Mouse (Mus musculus): Measurements from ENCODE around the gene Nin.

Gene Nin

DNA sequence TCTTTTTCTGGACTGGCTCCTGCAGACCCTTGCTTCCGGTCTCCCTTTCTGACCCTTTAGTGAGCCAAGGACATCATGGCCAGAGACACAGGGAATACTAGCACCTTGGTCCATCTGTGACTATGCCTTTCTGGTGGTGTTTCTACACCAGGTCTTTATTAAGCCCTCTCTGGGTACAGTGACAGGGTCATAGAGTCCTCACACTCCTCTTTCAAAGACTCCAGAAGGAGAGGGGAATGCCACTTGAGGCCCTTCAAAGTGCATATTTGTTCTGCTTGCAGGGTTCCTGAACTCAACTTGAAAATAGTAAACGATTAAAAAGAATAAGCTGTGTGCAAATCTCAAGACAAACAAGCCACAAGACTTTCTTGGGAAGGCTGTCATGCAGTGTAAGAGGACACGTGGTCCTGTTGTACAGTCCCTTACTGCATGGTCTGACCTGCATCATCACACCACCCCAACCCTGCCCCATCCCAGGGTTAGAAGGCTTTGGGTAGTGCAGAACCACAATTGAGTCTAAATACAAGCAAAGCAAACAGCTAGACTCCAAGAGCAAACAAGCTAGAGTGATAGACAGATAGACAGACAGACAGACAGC is 30.5 kb downstream of the Nin start:
- DNase-seq (ENCODE audit: low spot score), result no peak

DNA sequence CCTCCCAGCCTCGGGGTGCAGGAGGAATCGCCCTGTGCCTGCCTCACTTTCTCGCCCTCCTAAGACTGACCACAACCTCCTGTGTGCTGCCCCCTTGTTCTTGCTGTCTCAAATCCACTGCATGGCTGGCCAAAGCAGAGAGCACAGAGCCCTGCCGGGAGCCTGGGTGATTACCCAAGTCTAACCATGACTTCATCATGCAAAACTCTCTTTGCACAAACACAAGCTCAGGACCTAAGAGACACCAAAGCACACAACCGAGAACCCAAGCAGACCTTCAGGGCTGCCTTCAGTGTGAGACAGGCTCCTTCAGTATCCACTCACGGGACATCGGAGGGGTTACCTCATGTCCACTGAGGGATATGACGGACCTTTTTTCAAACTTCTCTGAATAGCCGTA is 31.0 kb downstream of the Nin start:
- DNase-seq (ENCODE audit: low spot score), result no peak

DNA sequence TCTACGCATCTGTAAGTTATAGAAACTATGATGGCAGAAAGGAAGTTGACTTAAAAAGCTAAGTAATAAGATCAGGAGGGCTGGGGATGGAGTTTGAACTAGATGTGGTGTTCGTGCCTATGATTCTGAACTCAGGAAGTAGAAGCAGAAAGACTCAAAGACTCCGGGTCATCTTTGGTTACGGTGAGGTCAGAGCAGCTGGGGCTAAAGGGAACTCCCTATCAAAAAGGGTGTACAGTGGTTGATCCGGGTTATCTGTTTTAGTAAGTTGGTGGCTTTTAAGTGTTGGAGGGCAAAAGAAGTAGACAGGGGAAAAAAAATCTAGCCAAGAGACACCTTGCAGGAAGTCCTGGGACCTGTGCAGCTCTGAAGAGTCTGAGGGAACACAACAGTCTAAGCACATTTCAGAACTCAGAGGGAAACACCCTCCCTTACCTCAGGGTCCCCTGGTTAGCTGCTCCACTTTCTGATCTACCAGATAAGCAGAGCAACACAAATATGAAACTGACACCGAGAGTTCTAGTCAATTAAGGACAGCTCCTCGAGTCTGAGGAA is 35.0 kb downstream of the Nin start:
- DNase-seq (ENCODE audit: low spot score), result no peak

DNA sequence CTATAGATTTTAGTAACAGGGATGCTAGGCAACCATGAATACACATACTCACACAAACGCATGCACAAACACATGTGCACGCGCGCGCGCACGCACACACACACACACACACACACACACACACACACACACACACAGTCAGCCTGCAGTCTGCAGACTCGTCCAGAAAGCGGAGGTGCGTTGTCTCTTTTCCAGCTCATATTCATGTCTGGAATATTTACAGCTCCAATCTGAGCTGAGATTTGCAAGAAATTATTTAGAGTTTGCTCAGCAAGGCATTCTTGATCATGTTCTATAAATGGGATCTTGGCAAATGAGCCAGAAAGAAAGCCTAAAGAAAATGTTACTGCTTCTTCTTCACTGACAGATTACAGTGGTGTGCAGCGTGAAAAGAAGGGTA is 37.0 kb downstream of the Nin start:
- DNase-seq (ENCODE audit: low spot score), result no peak

DNA sequence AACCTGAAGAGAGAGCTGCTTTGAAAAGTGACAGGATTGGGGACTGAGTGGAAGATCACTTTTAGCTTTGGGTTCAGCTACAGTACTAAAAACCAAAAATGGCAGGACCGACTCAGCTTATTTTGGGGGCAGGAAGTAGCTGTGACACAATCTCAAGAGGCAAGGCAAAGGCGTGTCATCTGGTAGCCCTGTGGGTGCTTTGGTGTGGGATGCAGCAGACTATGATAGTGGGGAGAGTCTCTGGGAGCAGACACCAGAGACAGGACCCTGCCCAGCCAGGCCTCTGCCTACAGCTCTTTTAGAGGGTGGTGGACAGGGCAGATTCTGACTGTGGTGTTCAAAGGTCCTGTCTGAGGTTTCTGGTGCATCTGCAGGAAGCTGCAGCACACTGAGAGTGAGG is 38.5 kb downstream of the Nin start:
- DNase-seq (ENCODE audit: low spot score), result no peak

DNA sequence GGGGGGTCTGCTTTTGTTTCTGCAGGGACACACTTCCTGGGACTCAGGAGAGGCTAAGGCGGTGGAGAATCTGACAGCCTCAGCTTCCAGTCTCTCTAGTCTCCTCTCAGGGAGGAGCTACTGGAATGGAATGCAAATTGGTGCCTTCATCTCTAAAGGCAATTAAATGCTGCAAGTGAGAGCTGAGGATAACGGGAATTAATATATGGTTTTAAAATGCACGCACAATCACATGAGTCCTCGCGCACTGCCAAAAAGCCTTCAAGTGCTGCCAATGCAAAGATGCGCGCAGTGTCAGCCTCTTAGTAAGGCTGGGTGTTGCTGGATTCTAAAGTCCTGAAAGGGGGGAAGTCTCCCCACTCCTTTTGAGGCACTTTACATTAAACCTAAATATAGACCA is 42.6 kb downstream of the Nin start:
- no peak for DNase-seq (ENCODE audit: low spot score)

DNA sequence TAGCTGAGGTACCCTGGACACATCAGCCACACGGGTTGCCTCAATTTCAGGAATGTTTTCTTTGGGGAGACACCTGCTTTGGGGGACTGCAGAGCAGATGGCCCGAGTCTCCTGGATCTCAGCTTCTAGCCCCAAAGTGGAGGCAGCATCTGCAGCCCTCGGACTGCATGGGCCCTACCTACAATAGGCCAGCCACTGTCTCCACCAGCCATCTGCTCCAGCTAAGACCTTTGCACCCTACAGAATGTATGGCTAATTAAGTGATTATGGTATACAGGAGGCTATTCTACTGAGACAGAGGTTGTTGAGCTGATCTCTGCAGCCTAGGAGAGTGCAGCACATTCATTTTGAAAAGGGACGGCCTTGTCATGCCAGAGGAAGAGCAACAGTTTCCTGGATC is 43.2 kb downstream of the Nin start:
- DNase-seq (ENCODE audit: low spot score), result no peak

DNA sequence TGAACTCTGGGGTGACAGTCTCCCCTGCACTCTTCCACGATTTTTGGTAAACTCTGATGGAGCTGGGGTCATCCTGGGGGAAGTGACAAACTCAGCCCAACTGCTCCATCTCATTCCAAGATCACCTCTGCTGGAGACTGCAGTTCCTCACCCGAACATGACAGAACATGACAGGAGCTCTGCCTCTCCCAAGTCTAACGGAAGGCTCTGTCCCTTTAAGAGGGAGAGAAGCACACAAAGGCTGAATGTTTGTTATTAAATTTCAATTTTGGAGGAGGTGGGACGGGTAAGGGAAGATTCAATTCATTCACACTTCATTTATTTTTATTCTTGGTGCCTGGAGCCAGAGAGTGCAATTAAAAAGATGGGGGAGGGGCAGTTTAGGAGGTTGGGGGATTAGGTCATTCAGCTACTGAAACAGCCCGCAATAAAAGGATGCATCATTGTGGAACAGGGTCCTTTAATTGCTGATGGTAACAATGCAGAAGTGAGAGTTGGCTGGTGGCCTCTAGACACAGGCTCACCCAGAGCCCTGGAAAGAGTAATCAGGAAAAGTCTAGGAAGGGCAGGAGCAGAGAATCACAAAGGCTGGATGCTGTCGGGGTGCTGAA is 44.8 kb downstream of the Nin start:
- DNase-seq (ENCODE audit: low spot score), result no peak

DNA sequence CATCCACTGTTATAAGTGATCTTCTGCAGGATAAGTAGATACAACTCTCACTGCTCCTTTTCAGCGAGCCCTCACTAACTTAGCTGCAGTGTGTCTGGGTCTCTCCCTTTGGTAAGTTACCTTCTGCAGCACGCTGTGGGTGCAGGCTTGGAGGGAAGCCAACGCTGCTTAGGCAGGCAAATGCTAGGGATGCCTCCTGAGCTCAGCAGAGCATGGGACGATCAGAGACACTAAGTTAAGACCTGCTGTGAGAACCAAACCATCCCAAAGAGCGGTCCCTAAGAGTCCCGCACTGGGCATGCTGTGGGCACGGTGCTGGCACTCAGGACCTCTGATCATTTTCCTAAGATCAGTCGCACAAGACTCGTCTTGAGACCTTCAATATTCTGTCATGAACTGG is 45.7 kb downstream of the Nin start:
- DNase-seq (ENCODE audit: low spot score), result no peak

DNA sequence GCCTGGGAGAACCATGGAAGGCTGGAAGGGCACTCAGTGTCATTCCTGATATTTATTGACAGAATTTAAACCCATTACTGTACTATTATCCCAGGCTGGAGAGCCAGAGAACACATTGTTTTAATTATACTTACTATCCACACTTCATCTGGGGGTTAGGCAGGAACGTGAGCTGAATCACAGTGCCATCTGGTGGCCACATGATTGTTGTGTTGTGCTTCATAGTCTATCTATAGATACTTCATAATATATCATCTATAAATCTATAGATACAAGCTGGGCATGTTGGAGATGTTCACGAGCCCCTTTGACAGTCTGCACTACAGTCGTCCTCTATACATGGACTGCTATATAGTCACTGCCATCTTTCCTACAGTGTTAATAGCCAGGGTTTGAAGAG is 51.4 kb downstream of the Nin start:
- DNase-seq (ENCODE audit: low spot score), result no peak

DNA sequence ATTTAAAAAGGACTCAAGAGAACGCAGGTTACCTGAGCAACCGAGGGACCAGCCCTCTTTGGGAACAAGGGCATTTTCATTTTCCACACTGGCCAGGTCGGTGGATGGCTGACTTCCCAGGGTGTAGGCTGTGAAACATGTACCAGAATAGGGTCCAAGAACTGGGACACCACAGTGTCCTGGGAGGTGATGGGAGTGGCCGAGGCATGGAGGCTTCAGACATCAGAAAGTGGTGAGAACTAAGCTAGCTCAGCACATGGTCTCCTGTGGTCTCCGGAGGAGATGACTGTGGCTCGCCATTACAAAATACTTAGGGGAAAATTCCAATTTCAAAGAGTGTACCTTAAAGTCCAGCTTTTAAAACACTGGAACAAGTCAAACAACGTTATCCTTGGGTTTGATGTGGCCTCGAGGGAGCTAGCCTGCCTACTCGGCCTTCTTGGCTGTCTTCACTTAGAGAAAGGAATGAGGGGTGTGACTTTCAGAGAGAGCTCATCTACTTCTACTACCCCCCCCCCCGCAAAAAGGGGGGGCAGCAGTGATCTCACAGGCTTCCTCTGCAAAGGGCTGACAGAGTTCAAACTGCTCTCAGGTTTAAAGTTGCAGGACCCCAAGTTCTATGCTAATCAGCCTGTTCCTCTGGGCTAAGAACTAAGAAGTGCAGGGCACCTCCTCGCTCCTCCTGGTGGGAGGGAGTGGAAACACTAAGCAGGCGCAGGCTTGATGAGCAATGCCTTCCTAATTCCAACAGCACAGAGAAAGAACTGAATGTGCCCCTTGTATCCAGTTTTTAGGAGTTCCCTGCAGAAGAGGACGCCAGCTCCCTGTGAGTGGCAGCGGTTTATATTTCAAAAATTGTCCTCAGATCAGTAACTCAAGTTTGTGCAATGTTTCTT is 54.3 kb downstream of the Nin start:
- no peak for DNase-seq (ENCODE audit: low spot score)

DNA sequence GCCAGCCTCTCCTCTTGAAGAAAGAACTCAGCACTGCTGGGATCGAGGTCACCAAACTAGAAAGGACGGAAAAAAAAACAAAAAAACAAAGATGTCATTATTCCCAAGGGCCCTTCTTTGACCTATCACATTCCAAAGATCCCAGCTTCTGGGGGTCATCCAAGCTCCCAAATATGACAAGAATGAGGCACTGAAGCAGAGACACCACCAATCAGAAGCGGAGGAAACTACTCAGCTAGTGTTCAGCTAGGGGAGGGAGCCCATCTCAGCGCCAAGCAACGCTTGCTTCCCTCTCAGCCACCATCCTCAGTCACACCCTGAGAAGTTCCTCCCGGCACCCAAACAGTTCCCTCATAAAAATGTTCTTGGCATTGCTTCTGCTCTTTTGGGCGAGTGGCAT is 62.8 kb downstream of the Nin start:
- no peak for DNase-seq (ENCODE audit: low spot score)

DNA sequence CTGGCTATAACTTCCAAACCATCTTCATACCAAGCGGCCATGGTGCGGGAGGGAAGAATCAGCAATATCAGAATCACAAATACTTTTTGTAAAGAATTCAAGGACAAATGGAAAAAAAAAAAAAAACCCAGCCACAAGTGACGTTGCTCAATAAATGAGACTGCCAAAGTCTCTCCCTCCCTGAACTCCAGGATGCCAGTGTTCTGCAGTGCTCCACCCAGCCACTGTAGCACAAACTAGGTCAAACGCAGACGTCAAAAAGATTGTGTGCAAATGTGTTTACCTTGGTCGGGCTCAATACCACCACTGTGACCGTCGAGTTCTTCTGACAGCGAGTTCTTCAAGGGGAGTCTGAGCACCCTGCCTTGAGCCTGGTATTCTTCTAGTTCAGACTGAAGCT is 64.8 kb downstream of the Nin start:
- no peak for DNase-seq (ENCODE audit: low spot score)

DNA sequence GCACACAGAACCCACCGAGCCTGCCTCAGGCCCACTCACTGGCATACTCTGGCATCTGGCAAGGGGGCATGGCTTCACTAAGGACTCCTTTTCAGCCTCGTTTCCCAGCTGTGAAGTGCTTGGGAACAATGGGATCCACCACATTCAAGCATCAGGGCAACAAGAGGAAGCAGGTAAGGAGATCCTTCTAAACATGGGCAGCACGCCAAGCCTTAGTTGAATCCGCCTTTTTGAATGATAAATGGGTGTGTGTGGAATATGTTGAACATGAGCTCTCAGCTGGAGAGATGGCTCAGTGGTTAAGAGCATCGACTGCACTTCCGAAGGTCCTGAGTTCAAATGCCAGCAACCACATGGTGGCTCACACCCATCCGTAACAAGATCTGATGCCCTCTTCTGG is 66.2 kb downstream of the Nin start:
- DNase-seq (ENCODE audit: low spot score), result no peak

DNA sequence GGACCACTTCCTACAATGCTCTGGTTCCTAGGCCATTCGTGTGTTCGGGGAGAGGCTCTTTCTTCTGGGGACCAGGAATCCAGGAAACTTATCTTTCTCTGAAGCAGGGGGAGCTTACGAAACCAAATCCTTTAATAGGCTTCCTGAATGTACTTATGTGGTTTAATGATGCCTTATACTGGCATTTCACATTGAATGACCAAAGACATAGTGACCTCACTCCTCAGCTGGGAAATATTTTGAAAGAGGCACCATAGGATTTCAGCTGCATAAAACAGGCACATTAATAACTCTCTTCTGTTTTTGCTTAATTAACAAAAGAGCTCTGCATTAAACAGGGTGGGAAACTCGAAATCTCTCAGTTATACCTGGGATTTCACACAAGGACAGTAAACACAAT is 69.2 kb downstream of the Nin start:
- DNase-seq (ENCODE audit: low spot score), result no peak

DNA sequence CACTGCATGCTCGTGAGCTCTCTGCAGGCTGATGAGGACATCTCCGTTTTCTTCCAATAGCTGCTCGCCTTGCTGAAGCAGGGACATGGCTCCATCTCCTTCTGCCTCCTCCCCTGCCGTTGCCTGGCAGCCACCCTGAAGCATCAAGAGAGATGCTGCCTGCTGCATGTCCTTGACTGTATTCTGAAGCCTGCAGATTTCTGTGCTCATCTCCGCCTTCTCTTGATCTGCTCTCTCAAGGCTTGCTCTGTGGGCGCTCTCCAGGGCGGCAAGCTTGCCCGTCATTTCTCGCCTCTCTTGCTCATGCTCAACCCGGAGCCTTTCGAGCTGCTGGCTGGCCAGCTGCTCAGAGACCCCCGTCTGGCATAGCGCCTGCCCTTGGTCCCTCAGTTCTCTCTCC is 70.1 kb downstream of the Nin start:
- no peak for DNase-seq (ENCODE audit: low spot score)

DNA sequence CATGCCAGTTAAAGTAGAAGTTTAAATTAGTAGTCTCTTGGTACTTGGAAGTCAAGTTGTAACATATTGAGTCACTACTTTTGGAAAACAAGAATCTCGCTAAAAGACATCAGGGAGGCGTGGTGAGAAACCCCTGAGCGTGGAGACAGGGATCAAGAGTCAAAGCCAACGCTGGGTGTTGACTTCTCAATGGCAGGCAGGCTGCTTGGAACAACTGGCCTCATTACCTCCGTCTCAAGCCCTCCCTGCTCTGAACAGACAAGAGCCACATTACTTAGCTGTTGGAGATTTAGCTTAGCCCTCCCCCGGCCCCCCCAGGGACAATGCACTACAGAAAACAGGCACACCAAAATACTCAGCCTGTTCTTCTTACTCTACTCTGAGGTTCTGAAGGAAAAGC is 72.5 kb downstream of the Nin start:
- DNase-seq (ENCODE audit: low spot score), result no peak

DNA sequence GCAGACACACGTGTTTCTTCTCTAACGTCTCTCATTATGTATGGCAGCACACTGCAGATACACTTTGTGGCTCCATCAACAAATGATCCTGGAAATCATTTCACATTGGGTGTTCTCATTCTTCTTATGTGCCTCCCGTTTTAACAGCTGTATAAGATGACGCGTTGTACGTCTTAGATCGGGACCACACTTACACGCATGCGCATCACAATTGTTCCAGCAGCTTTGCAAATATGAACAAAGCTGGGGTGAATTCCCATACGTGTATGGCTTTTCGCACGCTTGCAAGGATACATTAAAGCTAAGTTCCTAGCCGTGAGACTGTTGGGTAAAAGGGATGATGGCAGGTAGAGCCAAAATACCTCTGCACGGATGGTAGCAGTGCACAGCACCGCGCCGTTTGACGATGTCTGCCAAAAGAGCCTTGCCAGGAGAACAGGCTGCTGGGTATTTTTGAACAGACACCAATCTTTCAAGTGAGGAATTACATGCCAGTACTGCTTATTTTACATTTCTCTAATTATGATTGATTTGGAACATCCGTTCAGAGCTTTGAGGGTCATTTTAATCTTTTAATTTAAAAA is 76.7 kb downstream of the Nin start:
- DNase-seq (ENCODE audit: low spot score), result no peak

DNA sequence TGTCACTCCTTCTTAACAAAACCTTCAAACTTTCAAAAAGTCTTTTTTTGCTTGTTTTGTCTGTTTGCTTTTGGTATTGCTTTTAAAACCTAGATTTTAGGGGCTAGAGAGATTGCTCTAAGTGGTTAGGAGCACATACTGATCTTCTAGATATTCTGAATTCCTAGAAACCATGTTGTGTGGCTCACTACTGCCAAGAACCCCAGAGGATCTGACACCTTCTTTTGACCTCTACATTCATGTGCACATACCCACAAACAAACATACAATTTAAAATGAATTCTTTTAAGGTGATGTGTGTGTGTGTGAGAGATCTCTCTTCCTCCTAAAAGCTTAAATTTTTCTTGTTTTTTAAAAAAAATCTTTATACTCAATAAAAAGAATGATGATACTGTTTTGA is 87.3 kb downstream of the Nin start:
- DNase-seq (ENCODE audit: low spot score), result no peak

DNA sequence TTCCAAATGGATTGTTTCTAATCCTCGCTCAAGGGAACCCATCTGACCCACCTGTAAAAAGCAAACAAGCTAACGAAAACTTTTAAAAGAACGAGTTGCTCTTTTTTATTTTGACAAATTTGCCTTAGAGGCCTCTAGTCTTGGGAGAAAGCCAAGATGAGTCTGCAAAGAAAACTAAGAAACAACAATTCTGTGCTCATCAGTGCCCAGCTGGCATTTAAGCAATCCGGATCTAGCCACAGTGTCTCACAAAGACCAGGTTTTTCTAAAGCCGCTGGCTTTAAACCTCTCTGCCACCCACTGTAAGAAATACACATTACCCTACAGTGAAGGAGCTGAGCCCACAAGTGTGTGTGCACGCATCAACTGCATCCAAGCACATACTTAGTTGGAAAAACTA is 88.1 kb downstream of the Nin start:
- DNase-seq (ENCODE audit: low spot score), result no peak

DNA sequence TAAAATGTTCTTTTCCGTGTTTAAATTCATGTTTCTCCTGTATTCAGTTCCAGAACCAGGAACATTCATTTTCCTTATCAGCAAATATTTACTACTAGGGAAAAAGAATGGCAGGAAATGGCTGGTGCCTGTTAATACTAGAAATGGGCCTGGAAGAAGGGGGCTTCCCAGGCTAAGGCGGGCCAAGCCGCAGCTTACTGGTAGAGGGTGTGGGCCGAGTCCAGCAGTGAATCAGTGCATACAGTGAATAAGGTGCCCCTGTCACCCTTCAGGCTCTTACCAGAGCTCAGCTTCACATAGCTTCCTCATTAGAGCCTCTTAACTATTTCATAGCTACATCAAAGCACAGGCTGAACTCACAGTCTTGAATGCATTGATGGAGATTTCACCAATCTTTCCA is 89.9 kb downstream of the Nin start:
- no peak for DNase-seq (ENCODE audit: low spot score)

DNA sequence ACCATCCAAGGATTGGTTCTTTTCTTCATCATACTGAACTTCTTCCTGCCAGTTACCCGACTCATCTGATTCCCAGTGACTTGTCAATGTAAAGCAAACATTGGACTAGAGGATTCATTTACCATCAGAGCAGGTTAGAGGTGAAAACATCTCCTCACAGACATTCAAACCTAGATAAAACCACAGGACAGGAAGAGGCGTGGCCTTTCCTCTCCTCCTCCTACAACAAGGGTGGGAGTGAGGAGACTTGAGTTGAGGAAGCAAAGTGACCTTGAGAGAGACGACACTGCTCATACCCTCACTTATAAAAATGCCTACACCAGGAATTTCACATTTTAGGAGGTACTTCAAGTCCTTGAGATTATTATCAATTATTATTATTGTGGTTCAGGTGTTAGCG is 95.4 kb downstream of the Nin start:
- no peak for DNase-seq (ENCODE audit: low spot score)

DNA sequence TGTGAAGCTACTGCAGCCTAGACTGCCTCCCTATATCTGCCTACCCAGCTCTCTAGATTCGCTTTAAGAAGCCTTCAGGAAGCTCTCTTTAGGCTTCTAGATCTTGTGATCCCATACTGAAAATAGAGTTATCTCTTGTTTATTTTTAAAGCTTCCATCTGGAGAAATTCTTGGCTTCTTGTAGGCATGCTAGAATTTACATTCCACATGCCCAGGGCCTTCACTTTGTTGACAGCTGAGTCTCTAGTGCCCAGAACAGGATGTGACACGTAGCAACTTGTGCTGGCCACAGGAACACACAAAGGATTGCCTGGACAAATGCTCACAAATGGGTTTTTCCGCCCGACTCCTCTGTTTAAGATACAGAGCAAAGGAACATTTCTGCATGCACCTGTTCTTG is 97.6 kb downstream of the Nin start:
- no peak for DNase-seq (ENCODE audit: low spot score)
